Mouse (Mus musculus): Measurements from ENCODE around the gene Slc30a7. TPM values are rescaled to one million over a fixed set of nuclear protein-coding genes. Genes with fewer than 3 reads are reported as not detected.

Slc30a7 gene
- polyA plus RNA-seq, 1 experiment = 7.8 TPM

GRCm38 (mm10) chr3:116016116-116016515, 8.9 kb upstream of the Slc30a7 start:
- 97% methylated on average over 13 of the region's 13 CpGs for WGBS
- Histone ChIP-seq H3K27me3 (ENCODE audit: control insufficient read depth, insufficient read depth, low read length) (no peaks in the 10 kb centered on the region), H3K36me3 (ENCODE audit: control insufficient read depth, insufficient read depth, low read length) (0 out of 2 replicates have a peak, but pooled peaks cover 2% of the 10 kb centered on the region), H3K27ac (ENCODE audit: insufficient read depth, low read length) (no peak overlapping the region), H3K4me1 (ENCODE audit: control insufficient read depth, insufficient read depth, insufficient read length) (no peaks in the 10 kb centered on the region), H3K4me3 (ENCODE audit: extremely low read depth, insufficient read depth, insufficient read length) (no peak overlapping the region)
- TF ChIP-seq POLR2A (IDR thresholded peaks at IDR 0.05; ENCODE audit: low read depth, low read length) (no peak), CTCF (IDR thresholded peaks at IDR 0.05; ENCODE audit: extremely low read depth, insufficient read depth, insufficient read length, insufficient replicate concordance) (no peak)
- no peak for DNase-seq (ENCODE audit: low read depth in 1 of 2, low spot score in 2 of 2)

- no peak overlapping the region for H3K4me3 ChIP-seq (ENCODE audit: extremely low read depth, insufficient read depth, insufficient read length)
- H3K27ac ChIP-seq (ENCODE audit: insufficient read depth, low read length) = no peak overlapping the region
- no peaks in the 10 kb centered on the region for H3K27me3 ChIP-seq (ENCODE audit: control insufficient read depth, insufficient read depth, low read length)
- 98% methylated on average over 6 of the region's 6 CpGs for WGBS
- 0 out of 2 replicates have a peak, but pooled peaks cover 2% of the 10 kb centered on the region for H3K36me3 ChIP-seq (ENCODE audit: control insufficient read depth, insufficient read depth, low read length)
- no peak for DNase-seq (ENCODE audit: low read depth in 1 of 2, low spot score in 2 of 2)
- no peak for TF ChIP-seq CTCF (IDR thresholded peaks at IDR 0.05; ENCODE audit: extremely low read depth, insufficient read depth, insufficient read length, insufficient replicate concordance)
- no peak for TF ChIP-seq POLR2A (IDR thresholded peaks at IDR 0.05; ENCODE audit: low read depth, low read length)
- H3K4me1 ChIP-seq (ENCODE audit: control insufficient read depth, insufficient read depth, insufficient read length) = no peaks in the 10 kb centered on the region
Measured at GRCm38 (mm10) chr3:116014901-116015300, 7.7 kb upstream of the Slc30a7 start.

- Histone ChIP-seq H3K4me1 (ENCODE audit: control insufficient read depth, insufficient read depth, insufficient read length) (no peaks in the 10 kb centered on the region), H3K27ac (ENCODE audit: insufficient read depth, low read length) (no peak overlapping the region), H3K27me3 (ENCODE audit: control insufficient read depth, insufficient read depth, low read length) (no peaks in the 10 kb centered on the region), H3K4me3 (ENCODE audit: extremely low read depth, insufficient read depth, insufficient read length) (no peak overlapping the region), H3K36me3 (ENCODE audit: control insufficient read depth, insufficient read depth, low read length) (peaks cover 2% of the 10 kb centered on the region; the same call in 1 of the 2 replicates)
- TF ChIP-seq POLR2A (IDR thresholded peaks at IDR 0.05; ENCODE audit: low read depth, low read length) (no peak), CTCF (IDR thresholded peaks at IDR 0.05; ENCODE audit: extremely low read depth, insufficient read depth, insufficient read length, insufficient replicate concordance) (no peak)
- no peak for DNase-seq (ENCODE audit: low read depth in 1 of 2, low spot score in 2 of 2)
- WGBS = 91% methylated on average over 17 of the region's 17 CpGs
Measured at GRCm38 (mm10) chr3:116009622-116010344, 2.6 kb upstream of the Slc30a7 start.

- Histone ChIP-seq H3K4me1 (ENCODE audit: control insufficient read depth, insufficient read depth, insufficient read length) (no peaks in the 10 kb centered on the region; the same call in 1 of the 2 replicates), H3K4me3 (ENCODE audit: extremely low read depth, insufficient read depth, insufficient read length) (peak overlapping the region; percentile 73), H3K27me3 (ENCODE audit: control insufficient read depth, insufficient read depth, low read length) (no peaks in the 10 kb centered on the region), H3K36me3 (ENCODE audit: control insufficient read depth, insufficient read depth, low read length) (peaks cover 2% of the 10 kb centered on the region; the same call in 1 of the 2 replicates), H3K27ac (ENCODE audit: insufficient read depth, low read length) (peak overlapping the region; percentile 48)
- WGBS = under 1% methylated on average over 12 of the region's 12 CpGs
- peak in 1 of 2 experiments; percentile 31 for DNase-seq (ENCODE audit: low read depth in 1 of 2, low spot score in 2 of 2)
- TF ChIP-seq POLR2A (IDR thresholded peaks at IDR 0.05; ENCODE audit: low read depth, low read length) (no peak), CTCF (IDR thresholded peaks at IDR 0.05; ENCODE audit: extremely low read depth, insufficient read depth, insufficient read length, insufficient replicate concordance) (no peak)
Measured at GRCm38 (mm10) chr3:116007941-116008440, 785 bp upstream of the Slc30a7 start.

GRCm38 (mm10) chr3:116006284-116006977, 775 bp downstream of the Slc30a7 start:
- WGBS = 6% methylated on average over 12 of the region's 12 CpGs

GRCm38 (mm10) chr3:115996929-115997328, 10.3 kb downstream of the Slc30a7 start:
- H3K4me1 ChIP-seq (ENCODE audit: control insufficient read depth, insufficient read depth, insufficient read length) = 0 out of 2 replicates have a peak, but pooled peaks cover 2% of the 10 kb centered on the region
- WGBS = 74% methylated on average over 5 of the region's 5 CpGs
- no peaks in the 10 kb centered on the region for H3K27me3 ChIP-seq (ENCODE audit: control insufficient read depth, insufficient read depth, low read length)
- no peak for DNase-seq (ENCODE audit: low read depth in 1 of 2, low spot score in 2 of 2)
- H3K27ac ChIP-seq (ENCODE audit: insufficient read depth, low read length) = no peak overlapping the region
- H3K36me3 ChIP-seq (ENCODE audit: control insufficient read depth, insufficient read depth, low read length) = peaks cover 10% of the 10 kb centered on the region
- no peak overlapping the region for H3K4me3 ChIP-seq (ENCODE audit: extremely low read depth, insufficient read depth, insufficient read length)
- TF ChIP-seq CTCF (IDR thresholded peaks at IDR 0.05; ENCODE audit: extremely low read depth, insufficient read depth, insufficient read length, insufficient replicate concordance) = no peak
- no peak for TF ChIP-seq POLR2A (IDR thresholded peaks at IDR 0.05; ENCODE audit: low read depth, low read length)

More at GRCm38 (mm10) chr3:116006284-116006977, 775 bp downstream of the Slc30a7 start:
- TF ChIP-seq POLR2A (IDR thresholded peaks at IDR 0.05; ENCODE audit: low read depth, low read length) (no peak), CTCF (IDR thresholded peaks at IDR 0.05; ENCODE audit: extremely low read depth, insufficient read depth, insufficient read length, insufficient replicate concordance) (no peak)
- peak overlapping the region; percentile 73 for H3K4me3 ChIP-seq (ENCODE audit: extremely low read depth, insufficient read depth, insufficient read length)
- H3K27me3 ChIP-seq (ENCODE audit: control insufficient read depth, insufficient read depth, low read length) = no peaks in the 10 kb centered on the region
- H3K36me3 ChIP-seq (ENCODE audit: control insufficient read depth, insufficient read depth, low read length) = peaks cover 2% of the 10 kb centered on the region
- H3K4me1 ChIP-seq (ENCODE audit: control insufficient read depth, insufficient read depth, insufficient read length) = no peaks in the 10 kb centered on the region; the same call in 1 of the 2 replicates
- H3K27ac ChIP-seq (ENCODE audit: insufficient read depth, low read length) = peak overlapping the region; percentile 66
- DNase-seq (ENCODE audit: low read depth in 1 of 2, low spot score in 2 of 2) = peak in 1 of 2 experiments; percentile 22
